Mouse (Mus musculus): ENCODE measurements around the gene Cyld.

GRCm38 (mm10) chr8:88701611-88702010 is 4.8 kb downstream of the Cyld start:
- TF ChIP-seq GATA1 (IDR thresholded peaks at IDR 0.05; ENCODE audit: low read length) (no peak), TAL1 (IDR thresholded peaks at IDR 0.05; ENCODE audit: low read length) (no peak)
